Mouse (Mus musculus) G1E-ER4 (cell line): ENCODE results near the gene Hipk2. TPM values are rescaled to one million over a fixed set of nuclear protein-coding genes. Genes with fewer than 3 reads are reported as not detected.

ENCODE experiments used
- GATA1 ChIP-seq: IDR thresholded peaks from one replicate; pipeline ENCODE4 v1.8.0; 2012; ENCODE audit warnings: low read length, inconsistent platforms
- polyA plus RNA-seq: library from polyadenylated mRNA; stranded (reverse); fragments of >175 nt; gene quantifications from 2 replicates; pipeline ENCODE4 v1.2.3, GENCODE M21; 2012

The Hipk2 gene
- polyA plus RNA-seq, 1 experiment = 40.6 TPM

- no peak for TF ChIP-seq GATA1
These were observed 36.9 kb upstream of the Hipk2 start for GRCm38 (mm10) chr6:38912845-38913244.

DNA sequence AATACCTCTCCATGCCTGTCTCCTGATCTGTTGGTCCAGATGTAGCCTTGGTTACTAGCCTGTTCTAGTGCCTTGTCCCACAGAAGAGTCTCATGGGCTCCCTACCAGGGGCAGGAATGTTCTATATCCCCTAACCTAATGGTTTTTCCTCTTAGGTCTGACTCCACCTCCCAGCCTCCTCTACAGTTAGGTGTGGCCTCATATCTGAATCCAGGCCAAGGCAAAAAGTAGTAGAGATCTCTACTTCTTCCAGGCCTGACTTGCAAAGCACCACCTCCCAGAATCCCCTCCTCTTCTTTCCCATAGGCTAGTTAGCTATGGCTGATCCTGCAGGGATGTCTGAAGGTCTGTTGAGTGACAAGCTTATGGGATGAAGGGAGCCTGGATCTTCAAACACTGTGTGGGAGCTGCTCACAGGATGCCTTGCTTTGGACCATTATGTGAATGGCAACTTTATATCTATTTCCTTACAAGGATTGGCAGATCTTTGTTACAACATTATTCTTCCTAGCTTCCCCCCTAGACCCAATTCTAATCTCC lies 36.2 kb upstream of the Hipk2 start:
- TF ChIP-seq GATA1 = no peak

DNA sequence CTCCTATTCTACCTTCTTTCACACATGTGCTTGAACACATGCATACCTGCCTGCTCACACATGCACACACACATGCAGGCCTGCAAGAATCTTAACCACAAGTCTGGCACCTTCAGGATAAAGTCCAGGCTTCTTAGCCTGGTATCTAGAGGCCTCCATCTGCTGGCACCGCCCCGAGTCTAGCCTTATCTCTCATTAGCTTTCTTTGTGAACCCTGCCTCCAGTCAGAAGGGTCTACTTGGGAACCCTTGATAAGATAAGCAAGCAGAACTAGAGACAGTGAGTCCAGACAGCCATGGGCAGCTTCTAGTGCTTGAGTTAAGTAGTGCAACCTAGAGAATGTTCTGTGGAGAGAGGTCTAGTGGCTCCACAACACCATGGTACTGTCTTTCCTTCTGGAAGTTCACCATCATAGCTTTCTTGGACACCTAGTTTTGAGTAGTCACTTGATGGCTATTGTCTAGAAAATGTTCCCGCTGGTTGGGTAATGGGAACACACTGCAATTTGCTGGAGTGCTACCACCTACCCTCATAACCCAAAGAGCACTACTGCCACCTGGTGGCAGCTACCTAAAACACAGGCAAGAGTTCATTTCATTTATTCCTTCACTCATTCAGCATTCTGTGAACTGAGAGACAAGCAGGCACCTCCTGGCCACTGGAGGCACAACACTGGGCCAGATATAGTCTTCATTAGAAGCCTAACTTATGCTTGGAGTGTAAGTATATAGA lies 35.0 kb upstream of the Hipk2 start:
- TF ChIP-seq GATA1 = peak; percentile 96

GRCm38 (mm10) chr6:38908401-38908800 lies 32.4 kb upstream of the Hipk2 start:
- no peak for TF ChIP-seq GATA1

- TF ChIP-seq GATA1 = no peak
These were observed 30.0 kb upstream of the Hipk2 start for GRCm38 (mm10) chr6:38906005-38906404.

DNA sequence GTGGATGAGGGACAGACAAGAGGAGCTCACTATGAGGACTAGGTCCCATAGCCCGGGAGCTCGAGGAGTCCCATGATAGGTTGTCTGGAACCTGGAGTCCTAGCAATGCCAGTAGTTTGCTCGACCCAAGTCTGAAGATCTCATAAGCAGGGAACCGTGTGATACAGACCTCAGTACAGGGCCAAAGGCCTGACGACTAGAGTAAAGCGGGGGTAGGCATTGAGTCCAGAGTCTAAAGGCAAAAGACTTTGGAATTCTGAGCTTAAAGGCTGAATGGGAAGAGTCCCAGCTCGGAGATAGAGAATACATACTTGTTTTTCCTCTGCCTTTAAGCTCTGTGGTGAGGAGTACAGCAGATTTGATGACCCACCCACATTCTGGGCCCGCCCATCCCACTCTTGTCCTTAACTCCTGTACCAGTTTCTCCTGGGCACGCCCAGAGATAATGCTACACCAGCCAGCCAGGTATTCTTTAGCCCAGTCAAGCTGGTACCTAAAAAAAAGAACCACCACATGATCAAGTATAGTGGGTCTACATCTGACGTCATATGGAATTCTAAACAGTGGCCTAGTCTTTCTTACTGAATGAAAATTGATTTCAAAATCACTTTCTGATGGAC lies 27.0 kb upstream of the Hipk2 start:
- TF ChIP-seq GATA1 = no peak

DNA sequence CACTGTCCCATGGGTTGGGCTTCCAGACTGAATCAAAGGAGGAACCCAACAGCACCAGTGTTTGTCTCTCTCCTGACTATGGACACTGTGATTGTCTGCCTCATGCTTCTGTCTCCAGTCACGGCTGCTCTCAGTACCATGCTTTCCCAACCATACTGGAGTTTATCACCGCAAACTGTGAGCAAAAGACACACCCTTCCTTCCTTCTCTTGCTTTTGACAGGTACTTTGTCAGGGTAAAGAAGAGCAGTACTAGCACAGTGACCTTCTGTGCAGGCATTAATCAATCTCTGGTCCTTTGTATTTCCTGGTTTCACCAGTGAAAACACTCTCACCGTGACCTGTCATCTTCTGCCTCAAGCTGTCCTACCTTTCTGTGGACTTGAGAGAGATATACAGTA lies 25.7 kb upstream of the Hipk2 start:
- TF ChIP-seq GATA1 = no peak

DNA sequence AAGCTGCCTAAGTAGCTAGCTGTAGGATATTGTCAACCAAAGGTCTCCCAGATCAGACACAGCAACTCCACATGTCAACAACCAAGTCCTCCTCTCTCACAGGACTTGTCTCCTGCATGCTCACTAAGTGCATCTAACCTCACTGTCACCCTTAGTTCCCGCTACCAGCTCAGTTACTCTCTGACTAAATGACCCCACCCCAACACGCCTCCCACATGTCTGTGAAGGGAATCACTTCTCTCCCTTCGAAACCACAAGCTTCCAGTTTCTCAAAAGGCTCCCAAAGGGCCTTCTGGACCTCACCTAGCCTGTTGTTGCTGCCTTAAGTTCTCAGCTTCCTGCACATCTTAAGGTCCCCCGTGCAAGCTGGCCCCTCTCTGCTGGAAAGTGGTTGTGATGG lies 25.2 kb upstream of the Hipk2 start:
- no peak for TF ChIP-seq GATA1

GRCm38 (mm10) chr6:38900479-38901126 lies 24.6 kb upstream of the Hipk2 start:
- peak; percentile 39 for TF ChIP-seq GATA1

DNA sequence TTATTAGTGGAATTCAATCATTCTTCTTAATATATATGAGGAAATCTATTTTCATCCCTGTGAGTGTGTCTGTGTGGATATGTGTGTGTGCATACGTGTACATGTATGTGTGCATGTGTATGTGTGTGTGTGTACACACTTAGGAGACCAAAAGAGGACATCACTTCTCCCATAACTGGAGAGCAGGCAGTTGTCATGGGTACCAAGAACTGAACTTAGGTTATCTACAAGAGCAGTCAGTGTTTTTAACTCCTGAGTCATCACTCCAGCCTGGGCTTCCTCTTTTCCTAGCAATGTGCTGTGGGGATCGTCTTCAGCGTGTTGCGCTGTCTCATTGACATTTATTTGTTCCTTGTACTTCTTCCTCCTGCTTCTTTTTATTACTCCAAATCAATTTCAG lies 24.1 kb upstream of the Hipk2 start:
- peak; percentile 3 for TF ChIP-seq GATA1

DNA sequence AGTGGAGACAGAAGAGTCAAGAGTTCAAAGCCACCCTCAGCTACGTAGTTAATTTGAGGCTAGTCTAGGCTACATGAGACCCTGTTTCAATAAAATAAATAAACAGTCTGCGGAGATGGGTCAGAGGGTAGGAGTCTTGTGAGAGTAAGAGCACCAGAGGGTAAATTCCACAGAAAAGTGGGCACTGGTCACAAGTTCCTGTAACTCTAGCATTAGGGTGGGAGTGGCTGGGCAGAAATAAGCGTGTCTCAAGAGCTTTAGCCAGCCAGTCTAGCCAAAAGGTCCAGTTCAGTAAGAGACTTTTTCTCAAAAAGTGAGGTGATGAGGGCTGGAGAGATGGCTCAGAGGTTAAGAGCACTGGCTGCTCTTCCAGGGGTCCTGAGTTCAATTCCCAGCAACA lies 17.6 kb upstream of the Hipk2 start:
- TF ChIP-seq GATA1 = no peak

DNA sequence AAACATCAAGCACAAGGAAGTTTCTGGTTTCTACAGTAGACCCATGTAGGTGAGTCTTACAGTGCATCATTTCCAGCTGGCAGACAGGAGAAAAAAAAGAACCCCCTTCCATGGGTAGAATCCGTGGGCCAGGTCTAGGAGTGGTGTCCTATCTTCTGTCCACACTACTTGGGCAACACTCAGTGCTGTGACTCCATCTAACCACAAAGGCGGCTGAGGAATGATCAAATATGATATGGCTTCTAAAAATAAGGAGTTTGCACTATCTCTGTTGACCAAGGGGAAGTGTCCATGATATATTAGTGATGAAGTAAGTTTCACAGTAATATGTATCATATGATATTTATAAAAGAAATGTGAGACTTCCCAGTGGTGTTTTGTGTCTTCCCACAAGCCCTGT lies 16.1 kb upstream of the Hipk2 start:
- TF ChIP-seq GATA1 = peak; percentile 91

DNA sequence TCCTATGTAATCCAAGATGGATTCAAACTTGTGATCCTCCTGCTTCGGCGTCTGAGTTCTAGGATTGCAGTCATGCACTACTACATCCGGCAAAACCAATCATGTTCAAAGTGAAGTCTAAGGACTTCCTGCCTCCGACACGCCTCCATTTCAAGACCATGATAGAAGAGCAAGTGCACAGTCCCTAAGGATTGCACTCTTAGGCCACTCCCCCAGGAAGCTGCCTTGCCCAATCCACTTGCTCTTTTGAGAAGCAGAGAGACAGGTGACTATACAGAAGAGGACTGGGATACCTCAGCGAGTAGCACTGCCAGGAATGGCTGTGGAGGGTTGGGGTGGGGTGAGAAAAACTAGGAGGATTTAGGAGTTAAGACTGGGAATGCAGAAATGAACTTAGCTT lies 13.2 kb upstream of the Hipk2 start:
- TF ChIP-seq GATA1 = no peak

DNA sequence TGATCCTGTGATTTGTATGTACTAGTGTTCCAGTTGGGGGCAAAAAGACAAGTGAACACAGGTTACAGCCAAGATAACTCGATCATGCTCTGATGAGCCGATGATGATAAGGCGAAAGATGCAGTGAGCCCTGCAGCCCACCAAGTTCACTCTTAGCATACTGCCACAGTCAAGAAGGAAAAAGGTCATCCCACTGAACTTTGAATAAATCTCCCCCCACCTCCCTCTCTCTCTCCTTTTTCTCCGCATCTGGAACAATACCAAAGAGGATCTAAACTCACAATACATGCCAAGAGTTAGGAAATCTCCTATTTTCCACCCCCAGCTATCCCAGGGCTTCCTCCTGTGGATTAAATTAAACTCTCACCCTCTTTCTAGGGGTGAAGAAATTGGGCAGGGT lies 11.5 kb upstream of the Hipk2 start:
- no peak for TF ChIP-seq GATA1

GRCm38 (mm10) chr6:38885132-38885531 lies 9.2 kb upstream of the Hipk2 start:
- peak; percentile 53 for TF ChIP-seq GATA1

GRCm38 (mm10) chr6:38884482-38884881 lies 8.5 kb upstream of the Hipk2 start:
- TF ChIP-seq GATA1 = no peak
